Mouse (Mus musculus) C2C12 (cell line): ENCODE data around the gene St6galnac1.

ENCODE experiments used
- CEBPB ChIP-seq: IDR thresholded peaks from one replicate; pipeline ENCODE4 v1.6.1; 2011; ENCODE audit warnings: low read depth, mild to moderate bottlenecking, control low read depth, moderate library complexity
- CTCF ChIP-seq: IDR thresholded peaks from one replicate; pipeline ENCODE4 v1.5.1; 2011; ENCODE audit not compliant: control insufficient read depth, insufficient read depth, insufficient read length
- FOSL1 ChIP-seq: IDR thresholded peaks from one replicate; pipeline ENCODE4 v1.8.0; 2011; ENCODE audit warnings: mild to moderate bottlenecking, low read length; ENCODE audit not compliant: poor library complexity, insufficient read depth, severe bottlenecking
- MAX ChIP-seq: IDR thresholded peaks from one replicate; pipeline ENCODE4 v1.6.1; 2011; ENCODE audit warnings: mild to moderate bottlenecking, control low read depth
- MYOD1 ChIP-seq: IDR thresholded peaks from one replicate; pipeline ENCODE4 v1.6.1; 2011; ENCODE audit warnings: low read depth; ENCODE audit not compliant: control insufficient read depth, insufficient read length
- MYOG ChIP-seq: IDR thresholded peaks from one replicate; pipeline ENCODE4 v1.6.1; 2011; ENCODE audit not compliant: control insufficient read depth, insufficient read length; ENCODE audit errors: extremely low read depth
- USF1 ChIP-seq: IDR thresholded peaks from one replicate; pipeline ENCODE4 v1.6.1; 2011; ENCODE audit warnings: low read depth, mild to moderate bottlenecking, control low read depth, moderate library complexity

- no peak for TF ChIP-seq USF1
- TF ChIP-seq CTCF = no peak
- no peak for TF ChIP-seq FOSL1
- no peak for TF ChIP-seq MYOD1
- no peak for TF ChIP-seq MAX
- TF ChIP-seq MYOG = no peak
- TF ChIP-seq CEBPB = no peak
Observed at GRCm38 (mm10) chr11:116822626-116823025, 47.3 kb upstream of the St6galnac1 start.
